Mouse (Mus musculus) neural tube, embryonic 11.5 days (tissue): ENCODE measurements at regions not wholly inside any gene's neighbourhood (a gene's known extent, or its start where the extent isn't known, plus 50 kb on each side); places are given as distances from the start of the nearest gene placed in this dataset.

Source experiments
- ATAC-seq: fragments of 200-750 bp; cut with Nextera tagmentation; 2 replicates; pipeline ENCODE4 v1.8.0; 2017; ENCODE audit warnings: moderate number of reproducible peaks, mild to moderate bottlenecking, moderate TSS enrichment, moderate library complexity; ENCODE audit not compliant: insufficient read depth, low FRiP score, low TSS enrichment
- DNase-seq: peaks from one replicate; pipeline ENCODE4 v3.0.0-alpha.2; 2015; ENCODE audit warnings: low spot score
- H3K27ac ChIP-seq: fragments of 300-500 bp; sonication (generic); 2 replicates; pipeline ENCODE4 v1.5.1; 2014; ENCODE audit warnings: low read depth, mild to moderate bottlenecking, low read length
- H3K27me3 ChIP-seq: fragments of 300-500 bp; sonication (generic); 2 replicates; pipeline ENCODE4 v1.6.1; 2014; ENCODE audit warnings: mild to moderate bottlenecking, low read length, mixed read lengths; ENCODE audit not compliant: control insufficient read depth, insufficient read depth
- H3K36me3 ChIP-seq: fragments of 300-500 bp; sonication (generic); 2 replicates; pipeline ENCODE4 v1.6.1; 2014; ENCODE audit warnings: mild to moderate bottlenecking, low read length, moderate library complexity, mixed read lengths; ENCODE audit not compliant: control insufficient read depth, insufficient read depth
- H3K4me1 ChIP-seq: fragments of 300-500 bp; sonication (generic); 2 replicates; pipeline ENCODE4 v1.6.1; 2014; ENCODE audit warnings: low read length, mixed read lengths; ENCODE audit not compliant: control insufficient read depth, insufficient read depth
- H3K4me2 ChIP-seq: fragments of 300-500 bp; sonication (generic); 2 replicates; pipeline ENCODE4 v1.6.1; 2014; ENCODE audit warnings: low read depth, mild to moderate bottlenecking, moderate library complexity
- H3K4me3 ChIP-seq: fragments of 300-500 bp; sonication (generic); 2 replicates; pipeline ENCODE4 v1.5.1; 2014; ENCODE audit warnings: low read depth, low read length
- H3K9ac ChIP-seq: fragments of 300-500 bp; sonication (generic); 2 replicates; pipeline ENCODE4 v1.6.1; 2014; ENCODE audit warnings: mild to moderate bottlenecking, low read length
- H3K9me3 ChIP-seq: fragments of 300-500 bp; sonication (generic); 2 replicates; pipeline ENCODE4 v1.6.1; 2016; ENCODE audit warnings: low read length; ENCODE audit not compliant: control insufficient read depth
- WGBS: fragments of 180-500 bp; shearing (Covaris S2); extraction: QIAGEN DNeasy Blood & Tissue Kit; methylation state at CpG from one replicate; pipeline ENCODE4 v1.1.7; 2014; 5-methylcytosine and 5-hydroxymethylcytosine counted together

DNA sequence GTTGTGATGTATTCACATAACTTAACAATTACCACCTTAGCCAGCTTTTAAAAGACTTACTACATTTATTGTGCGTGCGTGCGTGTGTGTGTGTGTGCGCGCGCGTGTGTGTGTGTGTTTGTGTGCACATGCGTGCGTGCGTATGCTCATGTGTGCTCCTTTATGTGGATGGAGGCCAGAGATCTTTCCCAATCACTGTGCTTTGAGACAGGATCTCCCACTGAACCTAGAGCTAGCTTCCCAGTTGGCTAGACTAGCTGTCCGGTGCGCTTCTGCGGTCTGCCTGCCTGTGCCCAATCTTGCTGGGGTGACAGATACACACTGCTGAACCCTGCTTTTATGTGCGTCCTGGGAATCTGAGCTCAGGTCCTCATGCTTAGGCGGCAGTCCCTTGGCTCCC is 50.1 kb upstream of the Arhgap29 start:
- H3K36me3 ChIP-seq = no peaks in the 10 kb centered on the region
- no peak overlapping the region for H3K4me3 ChIP-seq
- H3K9ac ChIP-seq = no peak overlapping the region
- H3K27me3 ChIP-seq = no peaks in the 10 kb centered on the region
- no peak overlapping the region for H3K27ac ChIP-seq
- H3K4me1 ChIP-seq = no peaks in the 10 kb centered on the region
- H3K9me3 ChIP-seq = no peaks in the 10 kb centered on the region
- DNase-seq (no peak), ATAC-seq (no peak)
- no peak overlapping the region for H3K4me2 ChIP-seq
- WGBS = 92% methylated on average over 15 of the region's 15 CpGs

GRCm38 (mm10) chr3:121900429-121900844 is 51.9 kb upstream of the Arhgap29 start:
- Histone ChIP-seq H3K9ac (no peak overlapping the region), H3K4me1 (no peaks in the 10 kb centered on the region), H3K27ac (no peak overlapping the region), H3K9me3 (no peaks in the 10 kb centered on the region), H3K4me3 (no peak overlapping the region), H3K4me2 (no peak overlapping the region), H3K36me3 (no peaks in the 10 kb centered on the region), H3K27me3 (no peaks in the 10 kb centered on the region)
- no peak for DNase-seq
- WGBS = 79% methylated on average over 8 of the region's 8 CpGs
- no peak for ATAC-seq

GRCm38 (mm10) chr3:121897821-121898574 is 54.3 kb upstream of the Arhgap29 start:
- H3K9ac ChIP-seq = no peak overlapping the region
- no peaks in the 10 kb centered on the region for H3K9me3 ChIP-seq
- no peak overlapping the region for H3K4me2 ChIP-seq
- H3K27me3 ChIP-seq = no peaks in the 10 kb centered on the region
- no peaks in the 10 kb centered on the region for H3K36me3 ChIP-seq
- H3K4me3 ChIP-seq = no peak overlapping the region
- 76% methylated on average over 14 of the region's 14 CpGs for WGBS
- ATAC-seq (no peak), DNase-seq (no peak)
- no peak overlapping the region for H3K27ac ChIP-seq
- no peaks in the 10 kb centered on the region for H3K4me1 ChIP-seq

DNA sequence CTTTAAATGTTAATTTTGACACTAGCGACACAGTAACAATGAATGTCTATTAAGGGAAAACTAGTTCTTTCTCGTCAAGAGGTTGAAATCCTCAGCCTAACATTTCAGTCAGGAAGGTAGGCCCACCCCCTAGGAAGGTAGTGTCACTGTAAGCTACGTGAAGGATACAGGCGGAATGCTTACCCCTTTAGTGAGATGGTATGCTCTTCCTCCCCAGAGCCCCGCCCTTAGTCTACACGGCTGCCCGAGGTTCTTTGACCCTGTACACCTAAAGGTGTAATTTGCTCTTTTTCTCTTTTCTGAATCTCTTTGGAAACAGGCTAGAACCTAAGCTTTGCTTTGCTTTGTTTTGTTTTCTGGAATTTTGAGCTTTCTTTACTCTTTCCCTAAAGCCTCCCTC is 58.7 kb upstream of the Arhgap29 start:
- H3K27ac ChIP-seq = no peak overlapping the region
- H3K4me3 ChIP-seq = no peak overlapping the region
- no peak for ATAC-seq
- DNase-seq = no peak
- H3K36me3 ChIP-seq = no peaks in the 10 kb centered on the region
- H3K9me3 ChIP-seq = no peaks in the 10 kb centered on the region
- 82% methylated on average over 7 of the region's 7 CpGs for WGBS
- no peaks in the 10 kb centered on the region for H3K27me3 ChIP-seq
- no peaks in the 10 kb centered on the region for H3K4me1 ChIP-seq
- H3K9ac ChIP-seq = no peak overlapping the region
- no peak overlapping the region for H3K4me2 ChIP-seq

- no peaks in the 10 kb centered on the region for H3K27me3 ChIP-seq
- no peak overlapping the region for H3K9ac ChIP-seq
- ATAC-seq (no peak), DNase-seq (no peak)
- H3K9me3 ChIP-seq = no peaks in the 10 kb centered on the region
- H3K4me3 ChIP-seq = no peak overlapping the region
- 88% methylated on average over 3 of the region's 3 CpGs for WGBS
- no peak overlapping the region for H3K4me2 ChIP-seq
- no peaks in the 10 kb centered on the region for H3K36me3 ChIP-seq
- H3K4me1 ChIP-seq = no peaks in the 10 kb centered on the region
- H3K27ac ChIP-seq = no peak overlapping the region
Measured at GRCm38 (mm10) chr3:121892675-121893074, 59.7 kb upstream of the Arhgap29 start.

DNA sequence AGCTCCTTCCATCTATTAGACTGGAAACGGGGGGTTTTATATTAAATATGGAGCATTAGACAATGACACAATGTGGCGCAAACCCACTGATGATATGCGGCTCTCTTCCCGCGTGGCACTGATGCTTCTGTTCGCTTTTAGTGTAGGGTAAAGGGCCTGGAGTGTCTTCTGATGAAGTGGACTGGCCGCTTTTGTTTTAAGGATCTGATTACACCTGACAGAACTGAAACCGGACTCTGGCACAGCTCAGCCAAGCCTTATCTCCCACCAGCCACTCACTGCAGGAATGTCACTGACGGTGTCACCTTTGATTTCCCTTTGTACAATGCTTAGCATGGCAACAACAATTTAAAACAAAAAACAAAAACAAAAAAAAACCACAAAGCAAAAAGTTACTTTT is 61.0 kb upstream of the Arhgap29 start:
- ATAC-seq = no peak
- DNase-seq = no peak
- H3K27me3 ChIP-seq = no peaks in the 10 kb centered on the region

DNA sequence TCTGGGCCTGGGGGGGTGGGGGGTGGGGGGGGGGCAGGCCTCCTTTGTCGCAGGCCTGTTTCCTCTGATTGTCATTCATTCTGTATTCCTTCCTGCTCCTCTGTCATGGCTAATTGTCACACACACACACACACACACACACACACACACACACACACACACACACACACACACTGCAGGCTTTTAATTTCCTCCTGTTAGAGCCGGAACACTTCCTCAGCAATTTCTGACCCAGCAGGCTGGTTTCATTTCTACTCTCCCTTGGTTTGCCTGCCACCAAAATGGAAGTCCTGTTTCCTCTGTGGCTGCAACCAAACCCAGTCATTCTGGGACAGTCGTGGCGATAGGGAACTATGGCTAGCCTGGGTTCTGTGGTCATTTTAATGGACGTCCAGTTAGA is 61.8 kb upstream of the Arhgap29 start:
- ATAC-seq (no peak), DNase-seq (no peak)
- no peak overlapping the region for H3K9ac ChIP-seq
- H3K4me2 ChIP-seq = no peak overlapping the region
- H3K4me1 ChIP-seq = no peaks in the 10 kb centered on the region; the same call in 1 of the 2 replicates
- H3K36me3 ChIP-seq = no peaks in the 10 kb centered on the region
- H3K9me3 ChIP-seq = no peaks in the 10 kb centered on the region
- H3K27ac ChIP-seq = no peak overlapping the region
- WGBS = 52% methylated on average over 5 of the region's 5 CpGs
- H3K4me3 ChIP-seq = no peak overlapping the region
- no peaks in the 10 kb centered on the region for H3K27me3 ChIP-seq

More for the DNA sequence above, 61.0 kb upstream of the Arhgap29 start:
- Histone ChIP-seq H3K9ac (no peak overlapping the region), H3K4me2 (no peak overlapping the region), H3K9me3 (no peaks in the 10 kb centered on the region), H3K4me1 (no peaks in the 10 kb centered on the region), H3K36me3 (no peaks in the 10 kb centered on the region), H3K4me3 (no peak overlapping the region), H3K27ac (no peak overlapping the region)
- WGBS = 62% methylated on average over 9 of the region's 9 CpGs

- 20% methylated on average over 15 of the region's 15 CpGs for WGBS
- Histone ChIP-seq H3K36me3 (no peaks in the 10 kb centered on the region), H3K9me3 (no peaks in the 10 kb centered on the region), H3K27me3 (no peaks in the 10 kb centered on the region), H3K9ac (no peak overlapping the region), H3K4me2 (no peak overlapping the region), H3K4me3 (no peak overlapping the region), H3K27ac (no peak overlapping the region), H3K4me1 (peaks cover 3% of the 10 kb centered on the region; the same call in 1 of the 2 replicates)
- ATAC-seq (no peak), DNase-seq (no peak)
Measured at GRCm38 (mm10) chr3:121886870-121887605, 65.3 kb upstream of the Arhgap29 start.

GRCm38 (mm10) chr3:121886309-121886708 is 66.0 kb upstream of the Arhgap29 start:
- Histone ChIP-seq H3K27ac (no peak overlapping the region), H3K4me3 (no peak overlapping the region), H3K4me1 (peaks cover 3% of the 10 kb centered on the region; the same call in 1 of the 2 replicates), H3K36me3 (no peaks in the 10 kb centered on the region), H3K9ac (no peak overlapping the region), H3K9me3 (no peaks in the 10 kb centered on the region), H3K27me3 (no peaks in the 10 kb centered on the region), H3K4me2 (no peak overlapping the region)
- WGBS = 38% methylated on average over 10 of the region's 10 CpGs
- no peak for ATAC-seq
- DNase-seq = no peak
